Mouse (Mus musculus) MEL (cell line): ENCODE results near the gene Uqcr11. TPM values are rescaled to one million over a fixed set of nuclear protein-coding genes. Genes with fewer than 3 reads are reported as not detected.

Experiments used
- DNase-seq: peaks from one replicate; pipeline ENCODE4 v3.0.0; 2011; ENCODE audit warnings: low read depth, low spot score
- H3K27ac ChIP-seq: 2 replicates; pipeline ENCODE4 v1.5.1; 2012; ENCODE audit warnings: low read depth, mild to moderate bottlenecking, control low read depth, low read length, moderate library complexity; ENCODE audit not compliant: control insufficient read depth
- H3K27me3 ChIP-seq, 2 experiments: fragments of 150-350 bp in 1 of 2; sonication (generic) in 1 of 2; 2 replicates each; pipeline ENCODE4 v1.6.1; 2012; ENCODE audit warnings: low read length in 2 of 2, mild to moderate bottlenecking in 2 of 2, improper control_type of control experiment in 1 of 2, moderate library complexity in 1 of 2; ENCODE audit not compliant: insufficient read depth in 2 of 2, control insufficient read depth in 1 of 2
- H3K36me3 ChIP-seq, 2 experiments: 2 replicates each; pipeline ENCODE4 v1.6.1; 2012 to 2014; ENCODE audit warnings: low read length in 2 of 2, improper control_type of control experiment in 1 of 2, inconsistent platforms in 1 of 2, mild to moderate bottlenecking in 1 of 2; ENCODE audit not compliant: insufficient read depth in 2 of 2, control insufficient read depth in 1 of 2
- H3K4me1 ChIP-seq, 2 experiments: fragments of 150-350 bp in 1 of 2; sonication (generic) in 1 of 2; 2 replicates each; pipeline ENCODE4 v1.6.1; 2012; ENCODE audit warnings: low read length in 2 of 2, improper control_type of control experiment in 1 of 2, mild to moderate bottlenecking in 1 of 2; ENCODE audit not compliant: insufficient read depth in 2 of 2, control insufficient read depth in 1 of 2
- H3K4me3 ChIP-seq, 2 experiments: fragments of 150-350 bp in 1 of 2; sonication (generic) in 1 of 2; 2 replicates each; pipeline ENCODE4 v1.5.1; 2012; ENCODE audit warnings: low read depth in 2 of 2, low read length in 2 of 2, mild to moderate bottlenecking in 2 of 2, moderate library complexity in 2 of 2, control low read depth in 1 of 2, improper control_type of control experiment in 1 of 2; ENCODE audit not compliant: control insufficient read depth in 1 of 2, insufficient read depth in 1 of 2
- H3K79me2 ChIP-seq: 2 replicates; pipeline ENCODE4 v1.6.1; 2012; ENCODE audit warnings: mild to moderate bottlenecking, low read length, moderate library complexity; ENCODE audit not compliant: control insufficient read depth, poor library complexity, insufficient read depth
- H3K9ac ChIP-seq: 2 replicates; pipeline ENCODE4 v1.6.1; 2012; ENCODE audit warnings: low read depth, mild to moderate bottlenecking, control low read depth, low read length, moderate library complexity; ENCODE audit not compliant: control insufficient read depth, poor library complexity, severe bottlenecking
- H3K9me3 ChIP-seq: fragments of 150-350 bp; sonication (generic); replicated peaks from 2 replicates; pipeline ENCODE4 v1.6.1; 2012; ENCODE audit warnings: mild to moderate bottlenecking, low read length, improper control_type of control experiment, moderate library complexity; ENCODE audit not compliant: insufficient read depth
- CHD1 ChIP-seq: IDR thresholded peaks from 2 replicates; pipeline ENCODE4 v1.6.1; 2012; ENCODE audit warnings: low read depth, mild to moderate bottlenecking, inconsistent platforms, low read length, improper control_type of control experiment
- HCFC1 ChIP-seq: IDR thresholded peaks from 2 replicates; pipeline ENCODE4 v1.6.1; 2012; ENCODE audit warnings: low read depth, mild to moderate bottlenecking, inconsistent platforms, low read length, improper control_type of control experiment, moderate library complexity
- MAFK ChIP-seq: IDR thresholded peaks from 2 replicates; pipeline ENCODE4 v1.6.1; 2011; ENCODE audit warnings: low read depth, mild to moderate bottlenecking, low read length, improper control_type of control experiment, borderline replicate concordance
- MAX ChIP-seq: IDR thresholded peaks from 2 replicates; pipeline ENCODE4 v1.6.1; 2011; ENCODE audit warnings: low read length, improper control_type of control experiment
- MAZ ChIP-seq: IDR thresholded peaks from 2 replicates; pipeline ENCODE4 v1.6.1; 2012; ENCODE audit warnings: low read depth, mild to moderate bottlenecking, inconsistent platforms, low read length, improper control_type of control experiment
- MEF2A ChIP-seq: IDR thresholded peaks from 2 replicates; pipeline ENCODE4 v1.6.1; 2014; ENCODE audit warnings: low read depth, mild to moderate bottlenecking, inconsistent platforms, low read length, improper control_type of control experiment; ENCODE audit not compliant: poor library complexity, insufficient replicate concordance, severe bottlenecking; ENCODE audit errors: extremely low read depth
- MYB ChIP-seq: IDR thresholded peaks from 2 replicates; pipeline ENCODE4 v1.6.1; 2011; ENCODE audit warnings: mild to moderate bottlenecking, low read depth, low read length, improper control_type of control experiment
- NELFE ChIP-seq: IDR thresholded peaks from 2 replicates; pipeline ENCODE4 v1.6.1; 2011; ENCODE audit warnings: low read depth, low read length, improper control_type of control experiment
- POLR2AphosphoS2 ChIP-seq: IDR thresholded peaks from 2 replicates; pipeline ENCODE4 v1.6.1; 2011; ENCODE audit warnings: low read length, improper control_type of control experiment
- POLR2AphosphoS5 ChIP-seq: IDR thresholded peaks from 2 replicates; pipeline ENCODE4 v1.6.1; 2012; ENCODE audit warnings: low read depth, borderline replicate concordance, mild to moderate bottlenecking, inconsistent platforms, low read length, moderate library complexity, mixed read lengths
- RCOR1 ChIP-seq: IDR thresholded peaks from 2 replicates; pipeline ENCODE4 v1.6.1; 2012; ENCODE audit warnings: low read depth, mild to moderate bottlenecking, inconsistent platforms, low read length, improper control_type of control experiment
- SMC3 ChIP-seq: IDR thresholded peaks from 2 replicates; pipeline ENCODE4 v1.6.1; 2011; ENCODE audit warnings: low read depth, low read length, improper control_type of control experiment
- TAL1 ChIP-seq: IDR thresholded peaks from 2 replicates; pipeline ENCODE4 v1.6.1; 2012; ENCODE audit warnings: mild to moderate bottlenecking, inconsistent platforms, low read length, moderate library complexity, mixed read lengths
- TBP ChIP-seq: IDR thresholded peaks from 2 replicates; pipeline ENCODE4 v1.8.0; 2011; ENCODE audit warnings: low read depth, low read length, improper control_type of control experiment
- TCF12 ChIP-seq: IDR thresholded peaks from 2 replicates; pipeline ENCODE4 v1.6.1; 2014; ENCODE audit warnings: low read depth, mild to moderate bottlenecking, inconsistent platforms, low read length, improper control_type of control experiment, moderate library complexity
- ZKSCAN1 ChIP-seq: IDR thresholded peaks from 2 replicates; pipeline ENCODE4 v1.6.1; 2012; ENCODE audit warnings: low read depth, mild to moderate bottlenecking, inconsistent platforms, low read length, improper control_type of control experiment, moderate library complexity
- ZNF384 ChIP-seq: IDR thresholded peaks from 2 replicates; pipeline ENCODE4 v1.6.1; 2012; ENCODE audit warnings: low read depth, mild to moderate bottlenecking, inconsistent platforms, low read length, improper control_type of control experiment
- polyA plus RNA-seq, 2 experiments: library from polyadenylated mRNA; stranded (reverse) in 1 of 2; unstranded in 1 of 2; fragments of >175 nt in 1 of 2; fragments of >200 nt in 1 of 2; gene quantifications; 2 replicates each; pipeline versions ENCODE4 v1.2.1 to v1.2.4; 2012; ENCODE audit warnings: low replicate concordance in 2 of 2, low read depth in 1 of 2; ENCODE audit not compliant: insufficient read length in 2 of 2, insufficient read depth in 1 of 2, missing spikeins in 1 of 2
- total RNA-seq: library from RNA; depleted of rRNA; stranded (reverse); fragments of 300-350 nt; gene quantifications from 2 replicates; pipeline ENCODE4 v1.2.3, GENCODE M21; 2012

Gene Uqcr11
- total and polyA plus RNA-seq, 3 experiments, result 481 to 935 TPM; not detected in 1

GRCm38 (mm10) chr10:80396822-80397523 is 9.7 kb downstream of the Uqcr11 start:
- no peak overlapping the region for H3K27ac ChIP-seq
- peaks cover 9 to 21% of the 10 kb centered on the region in 2 experiments for H3K36me3 ChIP-seq
- DNase-seq, result no peak

DNA sequence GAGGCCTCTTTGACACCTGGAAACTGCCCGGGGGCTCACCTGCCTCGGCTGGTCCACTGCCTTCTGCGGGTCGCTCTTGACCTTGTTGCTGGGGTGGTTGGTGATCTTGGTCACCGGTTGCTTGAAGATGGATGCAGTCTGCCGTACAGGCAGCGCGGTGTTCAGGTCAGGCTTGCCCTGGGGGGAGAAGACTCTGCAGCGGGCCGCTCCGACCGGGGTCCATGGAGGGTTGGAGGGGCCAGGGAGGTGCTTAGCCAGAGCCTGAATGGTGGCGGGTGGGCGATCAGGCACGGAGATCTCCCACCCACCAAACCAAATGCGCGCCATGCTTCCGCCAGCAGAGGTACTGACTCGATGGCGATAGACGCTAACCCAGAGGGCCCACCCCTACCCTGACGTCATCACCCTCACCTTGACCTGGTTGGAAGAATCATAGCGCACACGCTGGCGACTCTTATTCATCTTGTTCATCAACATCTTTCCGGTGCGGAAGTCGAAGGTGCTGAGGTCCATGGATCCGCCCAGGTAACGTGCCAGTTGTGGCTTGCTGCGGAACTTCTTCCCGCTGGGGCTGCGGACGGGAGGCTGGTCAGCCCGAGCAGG is 11.5 kb downstream of the Uqcr11 start:
- H3K4me1 ChIP-seq, result peaks cover 0 to 12% of the 10 kb centered on the region in 2 experiments; a peak in 3 of 4 replicates
- peaks cover 6 to 8% of the 10 kb centered on the region in 2 experiments for H3K36me3 ChIP-seq

More at GRCm38 (mm10) chr10:80396822-80397523, 9.7 kb downstream of the Uqcr11 start:
- Histone ChIP-seq H3K9me3 (no peaks in the 10 kb centered on the region), H3K4me3 (peak overlapping the region in 1 of 2 experiments; percentile 58; a peak in 2 of 4 replicates), H3K27me3 (no peaks in the 10 kb centered on the region), H3K9ac (peak overlapping the region; percentile 97), H3K79me2 (peaks cover 30% of the 10 kb centered on the region), H3K4me1 (peaks cover 0 to 26% of the 10 kb centered on the region in 2 experiments; a peak in 3 of 4 replicates)
- no peak for TF ChIP-seq MAFK
- no peak for TF ChIP-seq RCOR1
- no peak for TF ChIP-seq MAZ
- TF ChIP-seq TAL1, result no peak
- no peak for TF ChIP-seq NELFE
- TF ChIP-seq MYB, result no peak
- TF ChIP-seq HCFC1, result no peak
- no peak for TF ChIP-seq MEF2A
- TF ChIP-seq POLR2AphosphoS5, result no peak
- no peak; the same call in 1 of the 2 replicates for TF ChIP-seq MAX
- TF ChIP-seq TCF12, result no peak

More for the DNA sequence above, 11.5 kb downstream of the Uqcr11 start:
- Histone ChIP-seq H3K79me2 (peaks cover 30% of the 10 kb centered on the region), H3K4me3 (no peak overlapping the region), H3K9ac (no peak overlapping the region), H3K27me3 (no peaks in the 10 kb centered on the region), H3K9me3 (no peaks in the 10 kb centered on the region), H3K27ac (no peak overlapping the region)
- DNase-seq, result no peak
- TF ChIP-seq ZNF384 (no peak), SMC3 (no peak), ZKSCAN1 (no peak), CHD1 (no peak), TBP (no peak), POLR2AphosphoS2 (0 out of 2 replicates have a peak, but pooled peaks have one; percentile 8)
